Mouse (Mus musculus) Muller cell, postnatal 12 days (primary cell): Measurements from ENCODE around the gene Sorbs2.
A peak's percentile ranks its signal among the peaks of the same experiment; 100 is the strongest.

ENCODE experiments used
- DNase-seq: peaks from one replicate; pipeline ENCODE4 v3.0.0-alpha.2; 2015; ENCODE audit errors: inconsistent ontology term

The Sorbs2 gene

DNA sequence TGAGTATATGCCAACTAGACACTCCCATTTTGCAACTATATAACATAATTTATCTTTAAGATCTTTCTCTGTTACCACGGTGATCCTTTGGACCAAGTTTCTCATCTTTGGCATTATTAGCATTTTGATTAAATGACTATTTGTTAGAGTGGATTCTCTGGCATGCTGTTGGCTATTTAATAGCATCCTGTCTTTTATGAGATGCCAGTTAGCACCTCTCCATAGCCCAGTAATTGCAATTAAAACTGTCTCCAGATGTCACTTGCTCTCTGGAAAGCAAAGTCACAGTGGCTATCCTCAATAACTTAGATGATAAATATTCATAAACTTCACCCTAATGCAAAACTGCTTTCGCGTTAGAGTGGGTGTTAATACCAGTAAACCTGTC lies 170.3 kb downstream of the Sorbs2 start:
- DNase-seq: peak; percentile 86

DNA sequence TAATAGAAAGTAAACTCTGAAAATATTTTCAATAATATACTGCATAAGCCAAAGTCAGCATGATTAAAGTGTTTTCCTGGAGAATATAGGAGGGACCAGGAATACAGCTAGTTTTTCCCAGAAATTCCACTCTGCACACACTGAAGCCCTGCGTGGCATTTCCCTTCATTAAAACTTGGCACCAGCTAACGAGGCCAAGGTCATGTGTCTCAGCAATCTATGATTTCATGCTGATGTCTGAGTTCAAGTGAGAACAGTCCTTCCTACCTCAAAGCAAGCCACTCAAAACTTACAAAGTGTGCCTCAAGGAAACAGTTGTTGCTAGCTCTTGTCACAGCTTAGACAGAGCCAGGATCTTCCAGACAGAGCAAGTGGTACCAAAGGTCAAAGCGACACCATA lies 173.6 kb downstream of the Sorbs2 start:
- DNase-seq: peak; percentile 40

DNA sequence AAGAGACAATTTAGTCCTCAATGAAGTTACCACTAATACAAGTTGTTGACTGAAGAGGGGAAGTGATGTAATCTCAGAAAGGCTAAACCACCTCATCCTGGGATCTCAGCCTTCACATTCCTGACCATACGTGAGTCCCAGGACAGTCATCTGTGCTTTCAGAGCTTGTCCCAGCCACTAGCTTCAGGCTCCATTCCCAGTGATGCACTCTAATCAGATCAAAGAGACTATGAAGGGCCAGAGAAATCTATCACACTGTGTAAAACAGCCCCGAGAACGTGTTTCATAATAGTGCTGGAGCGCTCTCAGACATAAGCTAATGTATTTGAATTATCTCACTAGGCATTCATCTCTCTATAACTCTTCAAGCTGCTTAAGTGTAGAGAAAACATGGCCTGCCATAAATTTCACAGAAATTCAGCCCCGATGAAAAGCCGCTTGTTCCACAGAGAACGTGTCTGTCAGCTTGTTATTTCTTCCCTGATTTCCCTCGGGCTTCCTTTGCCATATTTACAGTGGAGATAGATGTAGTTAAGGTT lies 175.3 kb downstream of the Sorbs2 start:
- DNase-seq: peak; percentile 67

DNA sequence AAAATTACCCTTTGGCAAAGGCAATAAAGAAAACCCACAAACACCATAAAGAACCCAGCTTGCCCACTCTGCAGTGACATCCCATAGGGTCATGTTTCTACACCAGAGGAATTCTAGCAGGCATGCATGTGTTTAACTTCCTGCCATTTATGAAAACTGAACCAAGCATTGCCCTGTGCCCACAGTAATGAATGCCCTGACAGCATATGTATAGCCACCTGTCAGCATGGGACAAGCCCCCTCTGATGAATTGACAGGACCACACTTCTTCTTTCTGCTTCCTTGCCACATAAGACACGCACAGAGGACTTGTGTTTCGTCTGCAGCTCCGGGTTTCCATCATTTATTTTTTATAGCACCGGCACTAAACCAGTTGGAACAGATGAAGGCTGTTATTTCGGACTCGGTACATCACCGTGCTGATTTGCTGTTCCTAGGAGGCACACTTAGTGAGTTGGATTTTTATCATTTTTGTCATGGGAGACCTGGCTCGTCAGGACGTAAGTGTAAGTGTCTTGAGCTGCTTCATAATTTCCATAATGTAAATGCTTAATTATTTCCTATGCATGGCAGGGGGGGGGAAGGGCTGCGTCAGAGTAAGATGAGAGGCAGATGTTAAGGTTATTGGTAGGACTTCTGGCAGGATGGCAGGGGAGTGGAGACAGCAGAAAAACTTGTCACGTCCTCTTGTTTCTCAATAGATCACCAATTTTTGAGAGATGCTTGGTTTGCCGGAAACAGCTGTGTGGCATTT lies 180.5 kb downstream of the Sorbs2 start:
- no peak for DNase-seq

DNA sequence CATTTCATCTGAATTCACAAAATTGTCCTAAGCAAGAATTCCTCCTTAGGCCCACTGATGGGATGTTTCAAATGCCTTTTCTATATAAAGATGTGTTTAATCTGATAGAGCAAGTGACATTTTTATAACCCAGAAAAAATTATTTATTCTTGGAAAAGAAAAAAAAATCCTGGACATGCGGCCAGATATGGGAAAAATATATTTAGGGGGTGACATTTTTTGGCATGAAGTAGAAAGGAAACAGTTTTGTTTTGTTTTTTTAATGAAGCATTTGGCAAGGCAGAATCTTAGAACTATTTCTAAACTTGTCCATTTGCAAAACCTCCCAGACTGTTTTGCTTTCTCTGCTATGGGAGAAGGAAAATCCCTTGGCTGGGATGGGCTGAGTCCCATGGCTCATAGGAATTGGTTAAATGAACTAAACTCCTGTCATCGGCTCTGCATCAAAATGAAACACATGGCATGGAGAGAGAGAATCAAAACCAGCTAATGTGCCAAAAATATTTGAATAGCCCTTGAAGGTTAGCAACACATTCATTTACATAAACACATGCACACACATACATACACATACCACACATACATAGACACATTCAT lies 182.1 kb downstream of the Sorbs2 start:
- peak; percentile 70 for DNase-seq

DNA sequence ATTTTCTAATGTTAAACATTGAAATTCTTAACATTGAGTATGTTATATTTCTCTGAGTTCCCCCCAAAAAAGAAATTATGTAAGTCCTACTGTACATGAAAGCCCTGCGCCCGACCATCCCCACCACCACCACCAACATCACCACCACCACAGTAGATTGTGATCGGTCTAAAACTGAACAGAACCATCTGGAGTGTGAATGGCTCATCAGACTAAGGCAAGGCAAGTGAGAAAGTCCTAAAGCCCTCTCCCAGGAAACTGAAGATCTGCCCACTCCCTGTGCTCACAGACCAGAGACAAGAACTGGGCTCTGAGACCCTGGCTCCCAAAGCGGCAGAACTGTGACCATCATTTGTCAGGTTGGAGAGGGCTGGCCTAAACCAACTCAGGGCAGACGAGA lies 192.5 kb downstream of the Sorbs2 start:
- DNase-seq: no peak

DNA sequence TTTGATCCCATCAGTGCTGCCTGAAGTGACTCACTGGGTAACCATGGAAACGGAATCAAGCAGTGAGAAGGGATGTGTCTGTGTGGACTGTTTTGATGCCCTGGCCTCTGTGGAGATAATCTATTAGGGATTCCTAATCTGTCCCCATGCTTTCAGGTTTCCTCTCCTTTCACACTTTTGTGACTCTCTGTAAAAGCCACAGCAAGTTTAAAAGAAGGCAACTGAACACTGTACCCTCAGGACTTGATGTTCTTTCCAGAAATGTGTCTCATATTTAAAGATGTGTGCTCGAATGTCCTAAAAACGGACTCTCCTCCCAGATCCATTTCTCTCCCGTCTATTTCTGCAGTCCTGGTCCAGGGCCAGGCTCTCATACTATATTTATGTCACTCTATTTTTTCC lies 196.1 kb downstream of the Sorbs2 start:
- DNase-seq: peak; percentile 57

DNA sequence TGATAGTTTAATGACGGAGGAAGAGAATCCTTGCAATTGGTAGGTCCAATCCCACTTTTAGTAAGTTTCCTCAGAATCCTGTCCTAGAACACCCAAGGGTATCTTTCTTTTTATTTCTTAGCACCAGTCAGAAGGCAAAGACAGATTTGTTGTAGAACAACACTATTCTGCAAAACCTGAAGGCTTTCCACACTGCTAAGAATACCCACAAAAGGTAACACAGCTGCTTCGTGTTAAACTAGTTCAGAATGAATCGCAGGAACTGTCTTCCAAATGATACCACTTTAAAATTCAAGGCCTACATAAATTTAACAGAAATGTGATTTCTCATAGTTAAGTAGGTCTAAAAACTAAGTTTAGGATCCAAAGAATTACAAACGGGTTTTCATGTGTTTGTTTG lies 201.5 kb downstream of the Sorbs2 start:
- DNase-seq: no peak

DNA sequence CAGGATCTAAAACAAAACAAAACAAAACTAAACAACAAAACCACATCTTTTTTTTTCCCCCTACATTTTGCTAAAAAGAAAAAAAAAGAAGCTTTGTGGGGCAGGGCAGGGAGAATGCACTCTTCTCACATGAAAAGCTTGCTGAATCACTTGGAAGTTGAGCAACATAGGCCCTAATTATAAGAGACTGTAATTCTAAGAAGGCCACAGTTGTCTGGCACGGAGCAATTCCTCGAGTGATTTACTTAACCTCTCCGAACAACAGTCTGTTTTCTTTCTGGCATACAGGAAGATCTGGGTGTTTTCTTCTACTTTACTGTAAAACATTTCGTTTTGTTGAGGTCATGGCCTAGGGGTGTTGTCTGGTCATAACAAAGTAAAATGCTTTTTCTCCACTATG lies 202.1 kb downstream of the Sorbs2 start:
- peak; percentile 75 for DNase-seq

DNA sequence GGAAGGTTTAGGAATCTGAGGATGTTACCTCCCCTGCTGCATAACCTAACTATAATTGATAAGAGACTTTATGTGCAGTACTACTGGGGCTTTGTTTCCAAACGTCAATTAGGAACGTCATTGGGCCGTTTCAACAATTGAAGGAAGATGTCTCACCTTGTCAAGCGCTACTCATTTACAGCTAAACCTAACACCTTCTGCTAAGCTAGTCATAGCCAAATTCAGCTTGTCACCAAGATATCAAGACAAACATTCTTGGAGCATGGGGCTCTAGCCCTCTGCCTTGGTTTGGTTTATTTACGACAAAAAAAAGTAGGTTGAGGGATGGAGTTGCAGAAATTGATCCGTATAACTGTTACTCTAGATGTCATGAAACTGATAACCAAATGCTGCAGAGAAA lies 205.0 kb downstream of the Sorbs2 start:
- no peak for DNase-seq

DNA sequence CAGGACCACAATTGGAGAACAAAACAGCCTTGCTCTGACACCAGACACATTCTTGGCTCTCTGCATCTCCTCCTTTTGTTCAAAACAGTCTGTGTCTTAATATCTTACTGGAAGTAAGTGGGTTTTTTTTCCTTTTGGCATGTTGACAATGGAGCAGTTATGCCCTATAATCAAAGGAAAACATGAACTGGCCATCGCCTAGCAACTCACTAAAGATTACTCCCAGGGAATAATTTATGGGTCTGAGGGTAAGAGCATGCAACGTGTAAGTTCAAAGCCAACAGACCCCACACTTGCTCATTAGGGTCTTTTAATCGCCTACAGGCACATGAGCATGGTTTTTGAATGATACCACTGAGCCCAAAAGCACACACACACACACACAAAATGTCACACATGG lies 207.2 kb downstream of the Sorbs2 start:
- DNase-seq: peak; percentile 83

DNA sequence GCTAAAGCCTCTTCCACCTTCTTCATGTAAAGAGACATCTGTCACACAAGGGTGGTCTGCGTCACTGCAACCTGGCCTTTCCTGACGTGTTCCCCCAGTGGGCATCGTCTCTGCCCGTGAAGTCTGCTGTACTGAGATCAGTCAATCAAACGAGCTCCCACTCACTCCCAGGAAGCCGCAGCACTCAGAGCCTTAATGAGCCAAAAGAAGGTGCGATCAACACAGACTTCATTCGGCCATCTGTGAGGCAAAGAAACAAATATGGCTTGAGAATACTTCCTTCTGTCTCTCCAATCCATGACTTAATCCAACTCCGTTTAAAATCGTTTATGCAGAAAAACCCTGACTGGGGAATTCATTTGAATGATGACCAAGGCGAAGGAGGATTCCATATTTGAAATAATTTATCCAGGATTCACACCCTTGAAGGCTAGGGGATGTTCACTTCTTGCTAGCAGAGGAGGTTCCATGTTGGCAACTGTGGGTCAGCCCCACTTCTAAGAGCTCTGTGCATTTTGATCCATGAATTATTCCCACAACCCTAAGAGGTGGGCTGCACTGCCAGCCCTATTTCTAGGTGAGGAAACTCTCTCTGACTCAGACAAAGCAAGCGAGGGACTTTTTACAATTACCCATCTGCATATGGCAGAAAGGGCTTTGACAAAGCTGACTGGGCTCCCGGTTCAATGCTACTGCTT lies 207.9 kb downstream of the Sorbs2 start:
- DNase-seq: peak; percentile 51

DNA sequence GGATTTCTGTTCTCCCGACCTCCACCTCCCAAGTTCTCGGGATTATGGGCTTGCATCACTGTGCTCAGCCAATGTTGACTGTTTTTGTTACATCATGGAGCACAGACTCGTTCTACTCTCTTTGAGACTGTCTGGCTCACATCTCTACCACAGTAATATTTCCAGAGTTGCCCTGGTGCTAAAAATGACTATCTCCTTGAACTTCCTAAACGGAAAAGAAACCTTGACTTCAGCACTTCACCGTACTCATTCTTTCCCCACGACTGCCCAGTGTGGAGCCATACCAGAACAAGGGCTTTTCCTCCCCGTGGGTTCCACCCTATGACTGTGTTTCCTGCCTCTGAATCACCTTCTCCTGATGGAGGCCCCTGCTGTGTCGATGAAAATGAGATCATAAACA lies 212.2 kb downstream of the Sorbs2 start:
- DNase-seq: peak; percentile 79

DNA sequence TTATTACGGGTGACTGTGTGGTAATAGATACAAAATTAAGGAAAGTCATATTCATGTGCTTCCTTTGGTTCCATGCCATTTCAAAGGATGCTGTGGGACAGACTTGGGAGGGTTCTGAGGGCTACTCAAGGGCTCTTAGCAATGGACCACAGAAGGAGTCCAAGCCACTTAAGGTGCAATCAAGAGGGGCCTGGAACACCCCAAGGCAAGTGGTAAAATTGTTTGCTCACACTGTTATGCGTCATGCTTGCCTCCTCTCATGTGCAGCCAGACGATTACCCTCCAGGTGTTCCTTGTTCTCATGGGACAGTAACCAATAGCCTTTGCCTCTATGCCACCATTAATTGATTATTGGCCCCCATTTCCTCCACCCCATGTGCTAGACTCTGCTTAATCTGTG lies 216.6 kb downstream of the Sorbs2 start:
- DNase-seq: no peak

DNA sequence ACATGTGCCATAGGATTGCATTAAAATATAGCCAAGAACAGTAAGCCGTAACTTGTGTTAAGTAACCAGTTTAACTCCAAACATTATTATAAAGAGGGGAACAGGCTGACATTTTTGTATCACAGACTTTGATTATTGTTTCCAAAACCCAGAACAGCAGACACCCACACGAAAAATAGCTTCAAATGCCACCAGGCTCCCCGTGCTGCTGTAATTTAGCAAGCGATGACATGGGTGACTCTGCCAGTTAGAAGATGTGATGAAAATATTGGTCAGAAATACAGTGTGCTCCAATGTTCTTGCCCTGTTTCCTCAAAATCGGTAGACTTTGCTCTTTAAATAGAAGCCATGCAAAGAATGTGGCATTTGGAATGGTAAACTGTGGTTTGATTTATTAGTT lies 217.7 kb downstream of the Sorbs2 start:
- no peak for DNase-seq

DNA sequence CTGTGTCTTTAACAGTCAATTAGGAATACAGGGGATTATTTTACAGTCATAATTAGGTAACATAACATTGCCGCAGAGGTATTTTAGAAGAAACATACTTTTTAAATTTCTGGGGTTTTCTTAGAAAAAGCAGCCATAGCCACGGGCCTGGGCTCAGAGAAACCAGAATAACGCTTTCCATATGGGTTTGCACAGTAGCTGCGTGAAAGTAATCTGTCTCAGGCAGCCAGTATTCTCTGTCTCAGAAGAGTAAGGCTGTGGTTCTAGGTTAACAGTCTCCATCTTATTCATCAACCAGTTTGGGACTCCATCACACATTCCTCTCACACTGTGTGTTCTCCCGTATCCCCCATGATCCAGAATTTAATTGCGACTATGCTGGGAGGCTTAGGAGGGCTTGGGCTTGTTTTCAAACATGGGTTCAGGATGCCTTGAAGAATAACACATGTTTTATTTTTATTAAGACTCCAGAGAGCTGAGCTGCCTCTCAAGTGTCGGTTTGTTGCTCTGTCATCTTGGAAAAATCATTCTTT lies 222.3 kb downstream of the Sorbs2 start:
- no peak for DNase-seq

DNA sequence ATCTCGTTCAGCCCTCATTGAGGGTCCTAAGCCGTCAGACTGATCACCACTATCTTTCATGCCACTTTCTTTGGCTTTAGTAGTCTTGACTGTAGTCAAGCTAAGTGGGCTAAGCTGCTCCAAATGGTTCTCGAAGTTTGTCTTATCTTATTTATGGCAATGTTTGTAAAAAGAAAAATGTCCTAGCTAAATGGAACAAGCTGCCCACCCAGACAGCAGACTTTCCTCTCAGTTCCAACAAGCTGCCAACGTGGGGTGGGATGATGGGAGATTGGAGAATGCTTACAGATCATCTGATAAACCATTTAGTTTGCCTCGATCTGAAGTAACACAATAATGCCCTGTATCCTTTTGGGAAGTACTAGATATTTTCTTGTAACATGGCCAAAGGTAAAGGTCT lies 223.2 kb downstream of the Sorbs2 start:
- no peak for DNase-seq

DNA sequence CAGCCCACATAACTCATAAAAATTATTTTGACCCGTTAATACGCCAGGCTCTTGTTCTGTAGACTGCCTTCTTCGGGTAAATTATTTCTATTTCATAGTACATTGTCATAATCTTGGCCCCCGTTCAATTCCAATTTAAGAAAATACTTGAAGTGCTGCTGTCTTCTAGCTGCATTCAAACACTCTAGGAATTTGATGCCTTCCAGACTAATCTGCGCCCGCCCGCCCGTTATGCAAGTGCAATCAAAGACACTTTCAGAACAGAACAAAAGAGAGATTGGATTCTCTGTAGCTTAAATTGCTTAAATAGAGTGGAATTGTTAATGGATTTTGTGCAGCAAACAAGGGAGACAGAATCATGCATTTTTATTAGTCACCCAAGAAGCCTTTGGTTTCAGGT lies 226.5 kb downstream of the Sorbs2 start:
- DNase-seq: peak; percentile 95

DNA sequence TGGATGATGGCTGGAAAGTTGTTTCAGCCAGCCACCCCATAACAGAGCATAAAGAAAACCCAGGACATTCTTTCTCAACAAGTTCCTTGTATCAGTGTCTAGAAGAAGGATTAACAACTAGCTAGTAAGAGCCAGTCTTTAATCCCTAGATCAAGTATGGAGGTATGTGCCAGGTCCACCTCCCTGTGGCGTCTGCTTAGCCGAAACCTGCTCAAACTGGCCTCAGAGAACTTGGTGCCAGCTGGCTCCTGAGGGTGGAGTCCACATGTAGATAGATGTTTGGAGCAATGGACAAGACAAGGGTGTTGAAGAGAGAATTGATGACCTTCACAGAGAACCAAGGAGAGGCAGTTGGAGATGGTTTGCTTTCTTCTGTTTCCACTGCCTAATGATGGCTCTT lies 229.7 kb downstream of the Sorbs2 start:
- DNase-seq: no peak

DNA sequence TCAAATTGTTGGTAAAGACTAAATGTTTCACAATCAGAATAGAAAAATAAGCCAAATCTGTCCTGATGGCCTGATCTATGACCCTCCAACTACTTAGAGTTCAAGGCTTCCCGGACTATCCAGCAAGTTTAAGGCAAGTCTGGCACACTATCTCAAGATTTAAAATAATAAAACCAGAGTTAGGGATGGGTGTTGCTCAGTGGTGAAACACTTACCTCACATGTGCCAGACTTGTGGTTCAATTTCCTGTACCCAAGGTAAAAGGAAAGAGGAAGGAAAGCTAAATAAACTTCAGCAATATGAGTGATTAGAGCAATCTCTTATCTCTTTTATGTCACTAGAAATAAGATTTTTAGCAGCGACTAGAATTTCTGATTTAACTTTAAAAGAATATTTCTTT lies 235.7 kb downstream of the Sorbs2 start:
- DNase-seq: no peak

DNA sequence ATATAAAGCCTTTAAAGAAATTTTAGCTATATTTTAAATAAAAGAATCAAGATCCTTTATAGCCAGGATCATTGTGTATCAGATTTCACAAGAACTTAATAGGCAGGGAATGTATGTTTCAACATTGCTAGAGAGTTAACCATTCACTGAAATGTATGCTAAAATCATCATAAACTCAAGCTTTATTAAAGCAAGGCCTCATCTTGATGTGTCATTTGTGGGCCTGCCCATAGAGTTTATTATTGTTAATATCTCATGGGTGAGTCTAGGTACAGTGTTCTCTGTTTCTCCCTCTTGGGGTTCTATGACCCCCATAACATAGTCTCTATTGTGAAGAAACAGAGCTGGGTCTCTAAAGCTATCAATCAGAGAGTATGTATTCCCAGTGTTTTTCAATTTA lies 236.2 kb downstream of the Sorbs2 start:
- DNase-seq: no peak
